Mouse (Mus musculus) cerebral cortex, adult 2 months (tissue): ENCODE results near the gene Taf13.

Experiments
- WGBS: fragments of 180-500 bp; shearing (Covaris S2); methylation state at CpG from one replicate; pipeline ENCODE4 v1.1.7; 2018; 5-methylcytosine and 5-hydroxymethylcytosine counted together

Taf13 gene

GRCm38 (mm10) chr3:108572309-108573010, 962 bp downstream of the Taf13 start:
- WGBS, result 39% methylated on average over 18 of the region's 18 CpGs

GRCm38 (mm10) chr3:108574018-108574417, 2.5 kb downstream of the Taf13 start:
- 86% methylated on average over 5 of the region's 5 CpGs for WGBS

GRCm38 (mm10) chr3:108584580-108584979, 13.1 kb downstream of the Taf13 start:
- WGBS, result 82% methylated on average over 4 of the region's 4 CpGs

- WGBS, result 74% methylated on average over 2 of the region's 2 CpGs
Observed at GRCm38 (mm10) chr3:108588446-108588845, 16.9 kb downstream of the Taf13 start.

- 5% methylated on average over 44 of the region's 44 CpGs for WGBS
Observed at GRCm38 (mm10) chr3:108590786-108591529, 19.5 kb downstream of the Taf13 start, which contains the start of gene Wdr47. Gene Wdr47 (plus strand): TSS chr3:108591279.

GRCm38 (mm10) chr3:108591530-108592522, 20.3 kb downstream of the Taf13 start:
- WGBS, result under 1% methylated on average over 61 of the region's 61 CpGs

GRCm38 (mm10) chr3:108608906-108609305, 37.4 kb downstream of the Taf13 start:
- 39% methylated on average over 3 of the region's 3 CpGs for WGBS
